Mouse (Mus musculus) stomach, embryonic 14.5 days (tissue): Measurements from ENCODE around the gene Lgals8. TPM values are rescaled to one million over a fixed set of nuclear protein-coding genes. Genes with fewer than 3 reads are reported as not detected.

ENCODE experiments used
- ATAC-seq: fragments of 200-750 bp; cut with Nextera tagmentation; 2 replicates; pipeline ENCODE4 v1.8.0; 2017; ENCODE audit warnings: low read depth, moderate TSS enrichment; ENCODE audit not compliant: insufficient number of reproducible peaks, insufficient read depth, low FRiP score
- H3K27ac ChIP-seq: fragments of 300-500 bp; sonication (generic); 2 replicates; pipeline ENCODE4 v1.5.1; 2014; ENCODE audit warnings: mild to moderate bottlenecking, low read length, moderate library complexity, mixed read lengths
- H3K27me3 ChIP-seq: fragments of 300-500 bp; sonication (generic); 2 replicates; pipeline ENCODE4 v1.6.1; 2014; ENCODE audit warnings: low read length, control low read depth, mixed read lengths; ENCODE audit not compliant: control insufficient read depth, insufficient read depth
- H3K36me3 ChIP-seq: fragments of 300-500 bp; sonication (generic); 2 replicates; pipeline ENCODE4 v1.6.1; 2014; ENCODE audit warnings: mild to moderate bottlenecking, control low read depth, low read length, moderate library complexity, mixed read lengths; ENCODE audit not compliant: control insufficient read depth, insufficient read depth
- H3K4me1 ChIP-seq: fragments of 300-500 bp; sonication (generic); 2 replicates; pipeline ENCODE4 v1.6.1; 2014; ENCODE audit warnings: low read length, control low read depth, mixed read lengths; ENCODE audit not compliant: control insufficient read depth, insufficient read depth
- H3K4me2 ChIP-seq: fragments of 300-500 bp; sonication (generic); replicated peaks from 2 replicates; pipeline ENCODE4 v1.6.1; 2014; ENCODE audit warnings: low read depth, low read length, control low read depth
- H3K4me3 ChIP-seq: fragments of 300-500 bp; sonication (generic); 2 replicates; pipeline ENCODE4 v1.5.1; 2014; ENCODE audit warnings: low read depth, low read length, control low read depth
- H3K9ac ChIP-seq: fragments of 300-500 bp; sonication (generic); replicated peaks from 2 replicates; pipeline ENCODE4 v1.6.1; 2014; ENCODE audit warnings: low read depth, mild to moderate bottlenecking, control low read depth, low read length, moderate library complexity, mixed read lengths
- H3K9me3 ChIP-seq: fragments of 300-500 bp; sonication (generic); 2 replicates; pipeline ENCODE4 v1.6.1; 2016; ENCODE audit warnings: low read depth, low read length, control low read depth; ENCODE audit not compliant: control insufficient read depth
- WGBS: fragments of 180-500 bp; shearing (Covaris S2); extraction: QIAGEN DNeasy Blood & Tissue Kit; methylation state at CpG from one replicate; pipeline ENCODE4 v1.1.7; 2014; 5-methylcytosine and 5-hydroxymethylcytosine counted together
- polyA plus RNA-seq: library from polyadenylated mRNA; unstranded; fragments of >200 nt; fragmentation: Nextera tagmentation; extraction: Ambion mirVana; gene quantifications from 2 replicates; pipeline ENCODE4 v1.2.1, GENCODE M21; 2014

Gene Lgals8
- polyA plus RNA-seq, 1 experiment from 2014 or later: 27.5 TPM

- ATAC-seq: no peak
- H3K4me3 ChIP-seq: no peak overlapping the region
- no peak overlapping the region for H3K9ac ChIP-seq
- H3K27ac ChIP-seq: no peak overlapping the region
- H3K36me3 ChIP-seq: peaks cover 41% of the 10 kb centered on the region
- no peaks in the 10 kb centered on the region for H3K27me3 ChIP-seq
- H3K9me3 ChIP-seq: no peaks in the 10 kb centered on the region
- no peak overlapping the region for H3K4me2 ChIP-seq
- 94% methylated on average over 9 of the region's 9 CpGs for WGBS
- H3K4me1 ChIP-seq: no peaks in the 10 kb centered on the region
These were observed 56.2 kb downstream of the Lgals8 start for GRCm38 (mm10) chr13:12408343-12409066.

GRCm38 (mm10) chr13:12395571-12395970 is 69.2 kb downstream of the Lgals8 start:
- Histone ChIP-seq H3K27ac (no peak overlapping the region), H3K9me3 (no peaks in the 10 kb centered on the region), H3K4me3 (peak overlapping the region; percentile 92), H3K4me1 (peaks cover 5% of the 10 kb centered on the region), H3K9ac (peak overlapping the region; percentile 39), H3K36me3 (peaks cover 3% of the 10 kb centered on the region; the same call in 1 of the 2 replicates), H3K27me3 (no peaks in the 10 kb centered on the region), H3K4me2 (peak overlapping the region; percentile 88)
- ATAC-seq: peak; percentile 0; the same call in 1 of the 2 replicates
- whole genome bisulfite sequencing: under 1% methylated on average over 23 of the region's 23 CpGs

GRCm38 (mm10) chr13:12394609-12395505 is 69.9 kb downstream of the Lgals8 start, which contains the start of gene Heatr1:
TSS of gene Heatr1 (plus strand) at chr13:12395027.
- Histone ChIP-seq H3K27me3 (no peaks in the 10 kb centered on the region), H3K9ac (peak within 1 kb of the TSS; percentile 39), H3K4me3 (peak within 1 kb of the TSS; percentile 92), H3K4me2 (peak within 1 kb of the TSS; percentile 88), H3K4me1 (peaks cover 5% of the 10 kb centered on the region), H3K36me3 (peaks cover 3% of the 10 kb centered on the region; the same call in 1 of the 2 replicates), H3K9me3 (no peaks in the 10 kb centered on the region), H3K27ac (0 out of 2 replicates have a peak within 1 kb of the TSS, but pooled peaks have one; percentile 27)
- ATAC-seq: peak; percentile 98
- under 1% methylated on average over 43 of the region's 43 CpGs for WGBS

Other genes starting within 250 kb of the Lgals8 start
- 17.4 and 18.1 TPM in 2 replicates for gene Mtr, start 206.8 kb downstream of the Lgals8 start, polyA plus RNA-seq
- 0.64 and 0.74 TPM in 2 replicates for gene Actn2, start 124.2 kb downstream of the Lgals8 start, polyA plus RNA-seq
- gene Heatr1, start 69.9 kb downstream of the Lgals8 start, polyA plus RNA-seq: 25.1 and 26.6 TPM in 2 replicates
- 3.2 and 3.3 TPM in 2 replicates for gene Edaradd, start 55.5 kb upstream of the Lgals8 start, polyA plus RNA-seq
- 8.6 and 8.9 TPM in 2 replicates for gene Ero1lb, start 100.9 kb upstream of the Lgals8 start, polyA plus RNA-seq